Mouse (Mus musculus): ENCODE data around the gene Nrtn. TPM values are rescaled to one million over a fixed set of nuclear protein-coding genes. Genes with fewer than 3 reads are reported as not detected.
A peak's percentile ranks its signal among the peaks of the same experiment; 100 is the strongest.

Gene Nrtn
- total RNA-seq, 2 experiments from 2014 or later, result not detected

- ATAC-seq (replicated peaks; ENCODE audit: low FRiP score, poor library complexity, severe bottlenecking), result no peak
Measured at GRCm38 (mm10) chr17:56727029-56727649, 30.2 kb downstream of the Nrtn start.

DNA sequence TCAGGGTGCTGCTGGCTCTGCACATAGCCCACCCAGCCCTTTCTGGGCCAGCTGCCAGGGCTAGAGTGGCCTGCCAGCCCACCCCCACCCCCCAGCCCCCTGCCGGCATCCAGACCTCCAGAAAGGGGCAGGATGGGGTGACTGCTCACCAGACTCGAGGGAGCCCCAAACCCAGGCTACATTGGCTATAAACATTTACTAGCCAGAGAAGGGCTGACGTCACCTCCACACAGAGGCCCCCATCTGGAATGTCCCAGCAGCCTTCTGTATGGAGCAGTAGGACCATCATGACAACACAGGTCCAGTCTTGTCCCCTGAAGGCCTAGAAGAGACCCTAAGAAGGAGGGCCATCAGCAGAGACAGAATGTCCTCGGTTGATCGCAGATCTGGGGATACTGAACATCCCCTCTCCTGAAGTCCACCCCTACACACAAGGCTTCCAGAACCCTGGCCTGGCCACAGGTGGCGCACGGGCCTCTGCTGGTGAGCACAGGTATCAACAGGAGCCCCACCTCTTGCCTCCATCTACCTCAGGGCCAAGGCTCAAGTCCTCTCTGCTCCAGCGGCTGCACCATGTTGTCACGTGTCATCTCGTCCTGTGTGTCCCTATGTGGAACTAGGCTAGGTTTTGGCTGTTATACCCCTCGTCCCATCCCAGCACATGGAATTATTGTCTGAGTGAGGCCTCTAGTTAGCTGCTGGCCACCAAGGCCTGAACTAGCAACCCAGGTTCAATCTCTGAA is 33.7 kb downstream of the Nrtn start:
- no peak for ATAC-seq (replicated peaks; ENCODE audit: low FRiP score, poor library complexity, severe bottlenecking)

- no peak for ATAC-seq (replicated peaks; ENCODE audit: low FRiP score, poor library complexity, severe bottlenecking)
Measured at GRCm38 (mm10) chr17:56722441-56722840, 34.9 kb downstream of the Nrtn start.

- ATAC-seq (replicated peaks; ENCODE audit: low FRiP score, poor library complexity, severe bottlenecking), result peak; percentile 77
Measured at GRCm38 (mm10) chr17:56717363-56718058, 39.8 kb downstream of the Nrtn start, which contains the start of the genes Ndufa11 and Vmac. TSS of gene Ndufa11 (plus strand) at chr17:56717767. TSS of gene Vmac (minus strand) at chr17:56718022.

- ATAC-seq (replicated peaks; ENCODE audit: low FRiP score, poor library complexity, severe bottlenecking), result peak; percentile 82
Measured at GRCm38 (mm10) chr17:56716655-56717362, 40.5 kb downstream of the Nrtn start.

DNA sequence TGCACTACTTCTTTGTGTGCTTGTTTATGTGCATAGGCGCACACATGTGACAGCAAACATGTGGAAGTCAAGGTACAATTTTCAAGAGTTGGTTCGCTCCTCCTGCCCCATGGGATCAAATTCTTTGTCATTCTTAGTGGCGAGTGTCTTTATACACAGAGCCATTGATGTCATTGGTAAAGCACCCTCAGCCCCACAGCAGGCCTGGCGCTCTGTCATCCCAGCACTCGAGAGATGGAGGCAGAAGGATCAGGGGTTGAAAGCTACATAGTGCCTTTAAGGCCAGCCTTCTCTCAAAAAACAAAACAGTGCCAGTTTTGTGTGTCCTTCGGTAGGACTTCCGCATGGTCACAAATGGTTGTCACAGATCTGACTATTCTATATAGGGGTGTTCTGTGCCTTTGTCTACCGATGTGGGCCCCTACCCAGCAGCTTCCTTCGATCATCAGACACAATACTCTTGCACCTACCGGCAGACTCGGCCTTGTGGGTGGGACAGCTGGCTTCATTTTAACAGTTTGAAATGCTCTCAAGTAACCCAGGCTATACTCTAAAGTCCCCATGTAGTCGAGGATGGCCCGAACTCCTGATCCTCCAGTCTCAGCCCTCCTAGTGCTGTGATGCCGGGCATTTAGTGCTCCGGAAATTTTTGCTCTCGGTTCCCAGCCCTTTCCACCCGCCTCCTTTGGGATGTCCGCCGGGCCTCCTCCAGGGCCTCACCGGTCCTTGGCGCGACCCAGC is 41.2 kb downstream of the Nrtn start:
- no peak for ATAC-seq (replicated peaks; ENCODE audit: low FRiP score, poor library complexity, severe bottlenecking)

DNA sequence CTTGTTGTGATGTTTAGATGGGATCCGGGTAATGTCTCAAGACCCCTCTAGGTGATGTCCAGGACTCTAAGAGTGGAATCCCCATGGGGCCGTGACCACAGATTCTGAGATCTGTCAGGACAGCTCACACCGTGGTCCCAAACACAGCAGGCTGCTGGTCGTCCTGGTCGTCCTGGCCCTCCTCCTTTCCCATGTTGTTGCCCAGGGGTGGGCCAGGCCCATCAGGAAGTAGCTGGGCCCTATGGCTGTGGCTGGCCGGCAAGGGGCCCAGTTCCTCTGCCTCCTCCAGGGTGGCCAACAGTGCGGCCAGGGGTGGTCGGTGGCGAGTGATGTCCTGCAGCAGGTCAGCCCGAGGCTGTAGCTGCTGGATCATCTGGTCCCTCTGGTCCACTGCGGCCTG is 42.0 kb downstream of the Nrtn start:
- no peak for ATAC-seq (replicated peaks; ENCODE audit: low FRiP score, poor library complexity, severe bottlenecking)

GRCm38 (mm10) chr17:56709708-56710107 is 47.6 kb downstream of the Nrtn start:
- no peak for ATAC-seq (replicated peaks; ENCODE audit: low FRiP score, poor library complexity, severe bottlenecking)

- ATAC-seq (replicated peaks; ENCODE audit: low FRiP score, poor library complexity, severe bottlenecking), result no peak
Measured at GRCm38 (mm10) chr17:56708692-56709091, 48.6 kb downstream of the Nrtn start.

- ATAC-seq (replicated peaks; ENCODE audit: low FRiP score, poor library complexity, severe bottlenecking), result no peak
Measured at GRCm38 (mm10) chr17:56706515-56706914, 50.8 kb downstream of the Nrtn start.

DNA sequence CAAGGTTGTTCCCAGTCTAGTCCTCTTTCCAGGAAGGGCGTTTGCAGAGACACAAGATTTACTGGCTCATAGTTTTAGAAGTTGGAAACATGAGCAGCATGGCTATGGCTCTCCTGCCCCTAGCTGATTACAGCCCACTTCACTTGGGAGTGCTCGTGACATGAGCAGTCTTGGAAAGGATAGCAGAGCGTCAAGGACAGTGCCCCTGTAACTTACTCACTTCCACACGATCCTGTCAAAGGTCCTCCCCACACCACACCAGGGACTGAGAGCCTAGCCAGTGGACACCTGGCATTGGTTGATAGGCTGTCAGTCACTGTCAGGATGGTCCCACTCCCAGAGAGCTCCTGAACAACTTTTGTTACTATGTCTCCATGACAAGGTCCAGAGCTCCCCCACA is 54.3 kb downstream of the Nrtn start:
- no peak for ATAC-seq (replicated peaks; ENCODE audit: low FRiP score, poor library complexity, severe bottlenecking)

Other genes with a start within 250 kb of the Nrtn start
- not detected in 2 replicates for gene Znrf4, start 245.1 kb downstream of the Nrtn start, total RNA-seq (2015; ENCODE audit: low replicate concordance)
- gene Znrf4, start 245.1 kb downstream of the Nrtn start, total RNA-seq (2017; ENCODE audit: low replicate concordance), result not detected in 2 replicates
- 6.1 TPM in 1 of 2 replicates, not detected in the other for gene Gm20219, start 203.1 kb downstream of the Nrtn start, total RNA-seq (2015; ENCODE audit: low replicate concordance)
- gene Gm20219, start 203.1 kb downstream of the Nrtn start, total RNA-seq (2017; ENCODE audit: low replicate concordance), result 1.2 TPM in 1 of 2 replicates, not detected in the other
- gene Safb2, start 172.9 kb downstream of the Nrtn start, total RNA-seq (2015; ENCODE audit: low replicate concordance), result 107 and 153 TPM in 2 replicates
- gene Safb2, start 172.9 kb downstream of the Nrtn start, total RNA-seq (2017; ENCODE audit: low replicate concordance), result 350 and 385 TPM in 2 replicates
- 120 and 141 TPM in 2 replicates for gene Safb, start 172.7 kb downstream of the Nrtn start, total RNA-seq (2015; ENCODE audit: low replicate concordance)
- 189 and 314 TPM in 2 replicates for gene Safb, start 172.7 kb downstream of the Nrtn start, total RNA-seq (2017; ENCODE audit: low replicate concordance)
- gene 2410015M20Rik, start 147.8 kb downstream of the Nrtn start, total RNA-seq (2015; ENCODE audit: low replicate concordance), result 21.8 and 29.9 TPM in 2 replicates
- 20.7 and 33.0 TPM in 2 replicates for gene 2410015M20Rik, start 147.8 kb downstream of the Nrtn start, total RNA-seq (2017; ENCODE audit: low replicate concordance)
- gene Rpl36, start 144.1 kb downstream of the Nrtn start, total RNA-seq (2015; ENCODE audit: low replicate concordance), result 298 and 344 TPM in 2 replicates
- gene Rpl36, start 144.1 kb downstream of the Nrtn start, total RNA-seq (2017; ENCODE audit: low replicate concordance), result 203 and 323 TPM in 2 replicates
- gene Lonp1, start 130.6 kb downstream of the Nrtn start, total RNA-seq (2015; ENCODE audit: low replicate concordance), result 3.6 and 4.2 TPM in 2 replicates
- 9.5 and 15.0 TPM in 2 replicates for gene Lonp1, start 130.6 kb downstream of the Nrtn start, total RNA-seq (2017; ENCODE audit: low replicate concordance)
- gene Catsperd, start 129.4 kb downstream of the Nrtn start, total RNA-seq (2015; ENCODE audit: low replicate concordance), result not detected in 2 replicates
- not detected in 2 replicates for gene Catsperd, start 129.4 kb downstream of the Nrtn start, total RNA-seq (2017; ENCODE audit: low replicate concordance)
- gene Ranbp3, start 84.2 kb downstream of the Nrtn start, total RNA-seq (2015; ENCODE audit: low replicate concordance), result 51.1 and 73.9 TPM in 2 replicates
- gene Ranbp3, start 84.2 kb downstream of the Nrtn start, total RNA-seq (2017; ENCODE audit: low replicate concordance), result 72.9 and 77.2 TPM in 2 replicates
- gene Ndufa11, start 39.8 kb downstream of the Nrtn start, total RNA-seq (2015; ENCODE audit: low replicate concordance), result 46.5 and 90.1 TPM in 2 replicates
- gene Ndufa11, start 39.8 kb downstream of the Nrtn start, total RNA-seq (2017; ENCODE audit: low replicate concordance), result 54.2 and 67.9 TPM in 2 replicates
- gene Vmac, start 39.5 kb downstream of the Nrtn start, total RNA-seq (2015; ENCODE audit: low replicate concordance), result 2.1 and 2.2 TPM in 2 replicates
- gene Vmac, start 39.5 kb downstream of the Nrtn start, total RNA-seq (2017; ENCODE audit: low replicate concordance), result not detected in 2 replicates
- gene Dus3l, start 7.2 kb upstream of the Nrtn start, total RNA-seq (2015; ENCODE audit: low replicate concordance), result 6.5 and 7.1 TPM in 2 replicates
- gene Dus3l, start 7.2 kb upstream of the Nrtn start, total RNA-seq (2017; ENCODE audit: low replicate concordance), result 3.0 and 5.4 TPM in 2 replicates
- gene Prr22, start 12.7 kb upstream of the Nrtn start, total RNA-seq (2015; ENCODE audit: low replicate concordance), result not detected in 2 replicates
- not detected in 2 replicates for gene Prr22, start 12.7 kb upstream of the Nrtn start, total RNA-seq (2017; ENCODE audit: low replicate concordance)
- gene Rfx2, start 73.5 kb upstream of the Nrtn start, total RNA-seq (2015; ENCODE audit: low replicate concordance), result 101 and 107 TPM in 2 replicates
- 76.1 and 105 TPM in 2 replicates for gene Rfx2, start 73.5 kb upstream of the Nrtn start, total RNA-seq (2017; ENCODE audit: low replicate concordance)
- not detected in 2 replicates for gene Acsbg2, start 116.9 kb upstream of the Nrtn start, total RNA-seq (2015; ENCODE audit: low replicate concordance)
- not detected in 2 replicates for gene Acsbg2, start 116.9 kb upstream of the Nrtn start, total RNA-seq (2017; ENCODE audit: low replicate concordance)
- gene 1700061G19Rik, start 117.9 kb upstream of the Nrtn start, total RNA-seq (2015; ENCODE audit: low replicate concordance), result not detected in 2 replicates
- not detected in 2 replicates for gene 1700061G19Rik, start 117.9 kb upstream of the Nrtn start, total RNA-seq (2017; ENCODE audit: low replicate concordance)
- gene Mllt1, start 177.9 kb upstream of the Nrtn start, total RNA-seq (2015; ENCODE audit: low replicate concordance), result 3.4 and 9.4 TPM in 2 replicates
- gene Mllt1, start 177.9 kb upstream of the Nrtn start, total RNA-seq (2017; ENCODE audit: low replicate concordance), result 4.4 and 6.4 TPM in 2 replicates
- not detected in 2 replicates for gene Acer1, start 224.6 kb upstream of the Nrtn start, total RNA-seq (2015; ENCODE audit: low replicate concordance)
- gene Acer1, start 224.6 kb upstream of the Nrtn start, total RNA-seq (2017; ENCODE audit: low replicate concordance), result not detected in 2 replicates
- 2.2 and 26.8 TPM in 2 replicates for gene Clpp, start 232.8 kb upstream of the Nrtn start, total RNA-seq (2015; ENCODE audit: low replicate concordance)
- 10.8 and 15.7 TPM in 2 replicates for gene Clpp, start 232.8 kb upstream of the Nrtn start, total RNA-seq (2017; ENCODE audit: low replicate concordance)
- not detected in 2 replicates for gene Alkbh7, start 239.8 kb upstream of the Nrtn start, total RNA-seq (2015; ENCODE audit: low replicate concordance)
- 6.2 TPM in 1 of 2 replicates, not detected in the other for gene Alkbh7, start 239.8 kb upstream of the Nrtn start, total RNA-seq (2017; ENCODE audit: low replicate concordance)
- not detected in 2 replicates for gene Pspn, start 242.5 kb upstream of the Nrtn start, total RNA-seq (2015; ENCODE audit: low replicate concordance)
- not detected in 2 replicates for gene Pspn, start 242.5 kb upstream of the Nrtn start, total RNA-seq (2017; ENCODE audit: low replicate concordance)

Measured in erythroid progenitor cell, adult 5-6 weeks (primary cell).